Mouse (Mus musculus): ENCODE measurements around the gene Foxp1.

GRCm38 (mm10) chr6:99285026-99285425, 237.5 kb downstream of the Foxp1 start:
- TF ChIP-seq CTCF (IDR thresholded peaks at IDR 0.05; ENCODE audit: extremely low read depth, insufficient read depth, insufficient read length, insufficient replicate concordance) (no peak), POLR2A (IDR thresholded peaks at IDR 0.05; ENCODE audit: low read depth, low read length) (no peak)
